Mouse (Mus musculus): Measurements from ENCODE around the gene Mknk1.
A peak's percentile ranks its signal among the peaks of the same experiment; 100 is the strongest.

The Mknk1 gene

DNA sequence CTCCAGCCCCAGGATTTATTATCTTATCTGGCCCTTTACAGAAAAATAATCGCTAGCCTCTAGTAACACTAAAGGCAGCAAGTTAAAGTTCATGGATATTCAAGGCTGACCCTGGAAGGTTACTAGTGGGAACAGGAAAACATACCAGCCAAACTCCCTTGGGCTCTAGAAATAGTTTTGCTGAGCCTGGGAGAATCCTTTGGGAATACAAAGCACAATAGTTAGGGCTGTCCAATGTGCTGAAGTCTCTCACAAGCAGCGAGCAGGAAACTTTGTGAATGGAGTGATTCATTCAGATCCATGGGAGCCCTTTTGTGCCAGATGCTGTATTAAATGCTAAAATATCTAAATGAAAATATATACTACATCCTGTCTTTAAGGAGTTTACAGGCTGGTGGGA, 7.7 kb downstream of the Mknk1 start:
- peak; percentile 20 for DNase-seq (ENCODE audit: inconsistent ontology term)

DNA sequence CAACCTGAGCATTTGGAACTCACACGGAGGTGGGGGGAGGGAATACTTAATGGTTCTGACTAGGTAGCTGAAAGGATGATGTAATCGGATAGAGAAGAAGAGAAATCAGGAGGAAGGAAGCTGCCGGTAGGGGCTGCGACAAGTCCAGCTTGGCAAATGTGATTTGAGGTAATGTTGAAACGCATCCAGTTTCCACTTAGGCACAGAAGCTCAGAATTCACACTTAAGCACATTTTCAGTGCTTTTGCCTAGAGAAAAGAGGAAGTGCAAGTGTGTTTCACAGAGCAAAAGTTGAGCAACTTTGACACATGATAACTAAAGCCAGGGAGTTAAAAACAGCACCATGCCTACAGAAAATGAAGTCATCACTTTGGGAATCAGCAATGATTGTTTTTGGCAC, 8.4 kb downstream of the Mknk1 start:
- DNase-seq (ENCODE audit: inconsistent ontology term) = no peak

DNA sequence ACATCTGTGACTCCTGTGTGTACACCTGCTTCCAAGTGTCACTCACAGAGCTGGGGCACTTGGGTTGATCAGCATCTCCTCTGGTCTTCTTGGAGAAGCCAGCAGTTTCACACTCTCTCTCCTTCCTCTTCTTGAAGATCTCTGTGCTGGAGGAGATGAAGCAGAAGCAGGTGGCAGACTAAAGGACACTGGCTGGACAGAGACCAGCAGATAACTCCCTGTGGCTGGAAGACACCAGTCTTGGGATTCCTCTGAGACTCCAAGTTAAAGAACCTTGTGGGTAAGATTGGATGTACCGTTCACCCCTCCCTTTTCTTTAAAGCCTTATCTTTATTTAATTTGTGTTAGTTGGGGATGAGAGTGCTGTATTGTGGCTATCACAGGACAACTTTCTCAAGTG, 9.1 kb downstream of the Mknk1 start:
- DNase-seq (ENCODE audit: inconsistent ontology term) = no peak

DNA sequence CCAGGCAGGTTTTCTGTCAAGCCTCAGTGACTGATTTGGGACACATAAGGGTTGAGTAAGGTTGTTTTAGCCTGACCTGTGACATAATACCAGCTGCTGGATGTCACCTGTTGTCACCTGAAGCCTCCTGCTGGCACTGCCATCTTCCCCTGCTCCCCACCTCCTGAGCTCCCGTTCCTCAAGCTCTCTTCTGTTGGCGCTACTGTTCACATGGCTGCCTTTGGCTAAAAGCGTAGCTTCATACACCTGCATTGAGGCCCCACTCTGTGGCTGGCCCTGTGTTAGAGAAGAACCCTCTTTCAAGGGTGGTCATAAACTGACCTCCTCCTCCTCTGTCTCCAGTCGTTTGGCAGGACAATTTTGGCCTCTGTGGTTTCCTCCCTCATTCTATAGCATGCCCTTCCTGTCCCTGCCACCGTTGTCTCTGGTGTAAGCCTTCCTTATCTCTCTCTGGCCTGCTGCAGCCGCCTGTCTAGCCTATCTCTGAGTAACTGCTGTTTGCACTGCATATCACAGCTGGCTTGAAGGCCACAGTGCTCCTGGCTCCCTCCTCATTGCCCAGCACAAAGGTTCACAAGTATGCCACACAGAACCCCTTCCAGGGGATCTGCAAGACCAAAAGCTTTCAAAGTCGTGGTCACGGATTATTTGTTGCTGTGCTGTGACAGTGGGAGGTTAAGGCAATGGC, 10.1 kb downstream of the Mknk1 start:
- DNase-seq (ENCODE audit: inconsistent ontology term) = no peak

DNA sequence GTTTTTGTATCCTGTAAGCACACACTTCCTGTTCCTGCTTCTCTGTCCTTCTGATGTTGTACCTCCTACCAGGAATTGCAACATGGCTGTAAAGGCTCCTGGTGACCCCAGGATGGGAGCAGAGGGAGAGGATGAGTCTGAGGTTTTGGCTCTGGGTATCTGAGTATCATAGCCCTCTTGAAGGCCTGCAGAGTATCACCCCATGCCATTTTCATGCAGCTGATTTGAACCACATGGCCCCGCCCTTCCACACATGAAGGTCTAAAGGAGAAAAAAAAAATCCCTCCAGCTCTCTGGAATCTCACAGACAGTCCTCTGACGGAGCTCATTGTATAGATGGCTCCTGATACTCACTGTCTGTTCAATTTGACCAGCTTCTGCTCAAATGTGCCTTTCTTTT, 11.1 kb downstream of the Mknk1 start:
- no peak for DNase-seq (ENCODE audit: inconsistent ontology term)

DNA sequence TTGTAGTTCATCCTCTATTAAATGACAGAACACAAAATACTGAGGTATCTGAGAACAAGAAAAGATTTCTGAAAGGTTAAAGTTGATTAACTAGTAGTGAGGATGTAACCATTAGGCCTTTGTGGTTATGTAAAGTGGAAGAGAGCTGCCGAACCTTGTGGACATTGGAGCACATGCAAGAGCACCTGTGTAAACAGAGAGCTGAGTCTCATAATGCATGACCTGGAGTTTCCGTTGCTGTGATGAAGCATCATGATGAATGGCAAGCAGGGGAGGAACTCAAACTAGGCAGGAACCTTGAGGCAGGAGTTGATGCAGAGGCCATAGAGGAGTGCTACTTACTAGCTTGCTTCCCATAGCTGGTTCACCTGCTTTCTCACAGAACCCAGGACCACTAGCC, 11.6 kb downstream of the Mknk1 start:
- DNase-seq (ENCODE audit: inconsistent ontology term) = no peak

DNA sequence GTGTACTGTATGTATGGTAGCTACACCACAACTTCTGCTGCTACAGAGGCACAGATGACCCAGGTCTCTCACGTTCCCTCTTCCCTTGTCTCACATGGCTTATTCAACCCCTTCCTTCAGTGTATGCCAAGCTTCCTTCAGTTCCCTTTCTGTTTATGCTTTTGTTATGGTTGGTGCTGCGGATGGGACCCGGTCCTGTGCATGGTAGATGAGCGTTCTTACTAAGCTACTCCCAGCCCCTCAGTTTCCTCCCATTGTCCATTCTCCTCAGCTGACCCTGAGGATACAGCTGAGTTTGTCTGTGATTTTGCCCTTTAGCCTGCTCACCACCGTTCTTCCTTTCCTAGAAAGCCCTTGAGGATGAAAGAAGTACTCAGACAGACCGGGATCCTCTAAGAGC, 12.6 kb downstream of the Mknk1 start:
- no peak for DNase-seq (ENCODE audit: inconsistent ontology term)

DNA sequence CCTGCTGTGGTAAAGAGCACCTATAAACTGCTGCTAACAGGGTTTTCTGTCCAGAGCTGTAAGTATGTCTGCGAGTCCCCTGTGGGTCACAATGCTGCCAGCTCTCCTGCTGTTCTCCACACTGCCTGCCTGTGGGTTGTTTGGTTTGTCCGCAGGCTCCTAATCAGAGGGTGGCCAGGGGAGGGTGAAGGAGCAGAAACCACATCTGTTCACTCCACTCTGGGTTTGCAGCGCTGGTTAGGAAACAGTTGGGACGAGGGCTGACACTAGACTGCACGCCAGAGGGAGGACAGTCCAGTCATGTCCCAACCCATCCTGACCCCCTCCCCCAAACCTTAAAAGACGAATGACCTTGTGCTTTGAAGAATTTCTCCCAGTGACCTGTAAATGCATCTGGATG, 16.1 kb downstream of the Mknk1 start:
- no peak for DNase-seq (ENCODE audit: inconsistent ontology term)

DNA sequence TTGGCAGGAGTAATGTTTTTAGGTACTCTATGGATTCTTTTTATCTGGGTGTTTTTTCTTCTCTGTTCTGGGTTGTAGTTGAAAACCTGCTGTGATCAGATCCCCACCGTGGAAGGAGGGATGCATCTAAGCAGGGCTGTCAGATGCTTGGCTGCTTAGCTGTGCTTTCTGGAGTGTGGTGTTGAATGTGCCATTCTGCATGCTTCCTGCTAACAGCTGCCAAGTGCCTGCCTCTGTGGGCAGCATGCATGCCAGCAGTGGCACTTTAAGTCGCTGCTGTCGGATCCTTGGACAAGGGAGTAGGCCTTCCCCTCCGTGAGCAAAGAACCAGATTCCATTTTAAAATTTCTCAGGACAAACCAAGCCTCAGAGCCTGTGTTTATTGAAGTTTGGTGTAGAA, 16.6 kb downstream of the Mknk1 start:
- DNase-seq (ENCODE audit: inconsistent ontology term) = no peak

DNA sequence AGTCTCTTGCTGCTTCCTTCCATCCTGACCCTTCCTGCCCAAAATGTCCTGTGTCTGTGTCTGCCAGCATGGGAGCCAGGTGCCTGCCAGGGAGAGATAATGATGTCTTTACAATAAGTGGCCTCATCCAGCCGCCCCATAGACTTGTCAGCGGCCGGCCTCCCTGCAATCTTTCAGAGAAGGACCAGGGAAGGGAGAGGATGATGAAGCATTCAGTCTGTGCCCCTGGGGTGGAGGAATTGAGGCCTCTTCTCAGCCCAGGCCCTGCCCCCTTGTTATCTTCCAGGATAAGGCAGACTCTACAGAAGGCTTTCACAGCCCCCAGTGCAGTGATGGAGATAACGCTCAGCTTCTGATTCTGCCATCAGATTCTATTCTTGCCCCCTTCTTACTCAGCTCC, 17.3 kb downstream of the Mknk1 start:
- no peak for DNase-seq (ENCODE audit: inconsistent ontology term)

DNA sequence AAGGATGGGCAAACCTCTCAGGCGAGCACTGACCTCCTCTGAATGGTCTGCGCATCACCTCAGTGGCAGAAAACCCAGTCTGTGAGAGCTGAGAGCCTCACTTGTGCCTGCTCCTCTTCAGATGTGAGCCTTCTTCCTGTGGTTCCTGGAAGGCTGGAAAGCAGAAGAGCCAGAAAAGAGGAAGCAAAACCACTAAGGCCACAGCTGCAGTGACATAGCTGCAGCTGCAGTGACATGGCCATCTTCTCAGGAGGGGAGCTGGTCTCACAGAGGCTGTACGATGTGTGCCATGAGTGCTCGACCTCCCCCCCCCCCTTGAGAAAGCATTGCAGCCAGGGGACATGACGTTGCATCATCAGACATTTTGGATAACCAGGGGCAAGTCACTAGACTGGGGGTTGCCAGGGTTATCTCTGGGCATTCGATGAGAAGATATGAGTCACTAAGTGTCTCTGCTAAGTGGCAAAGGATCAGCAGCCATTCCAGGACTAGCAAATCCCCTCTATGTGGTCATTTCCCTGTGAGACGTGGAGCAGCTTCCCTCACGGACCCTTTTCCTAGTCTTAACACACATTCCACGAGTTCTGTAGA, 18.4 kb downstream of the Mknk1 start:
- no peak for DNase-seq (ENCODE audit: inconsistent ontology term)

DNA sequence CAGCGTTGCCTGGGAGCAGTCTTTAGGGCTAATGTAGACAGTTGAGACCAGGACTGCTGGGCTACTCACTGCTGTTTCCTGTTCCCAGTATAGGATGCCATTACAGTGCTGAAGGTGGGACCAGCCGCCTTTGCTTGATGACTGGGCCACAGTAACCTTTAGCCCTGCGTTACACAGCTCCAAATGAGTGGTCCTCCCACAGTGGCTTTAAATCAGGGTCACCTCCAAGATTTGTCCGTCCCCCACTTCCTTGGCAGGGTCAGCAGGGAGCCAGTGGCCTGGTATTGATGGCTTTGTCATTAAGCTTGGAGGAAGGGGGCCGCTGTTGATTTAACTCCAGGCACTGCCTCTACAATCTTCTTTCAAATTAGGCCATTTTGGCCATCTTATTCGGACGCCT, 24.4 kb downstream of the Mknk1 start:
- DNase-seq (ENCODE audit: inconsistent ontology term) = no peak

DNA sequence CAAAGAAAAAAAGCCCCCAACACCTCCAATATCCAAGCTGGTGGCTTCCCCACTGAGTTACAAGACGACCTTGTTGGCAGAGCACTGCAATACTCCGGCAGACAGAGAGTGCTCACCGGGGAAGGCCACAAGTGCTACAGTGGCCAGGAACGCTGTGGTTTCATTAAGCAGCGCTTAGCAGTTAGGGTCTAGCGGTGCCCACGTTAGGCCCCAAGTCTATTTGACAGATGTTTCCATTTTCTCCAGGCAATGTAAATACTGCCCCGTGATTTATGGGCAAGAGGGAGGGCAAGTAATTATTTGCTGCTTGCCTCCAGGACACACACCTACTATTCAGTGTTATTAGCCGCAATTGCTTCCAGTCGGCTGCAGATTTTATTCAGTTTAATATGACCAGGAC, 24.9 kb downstream of the Mknk1 start:
- no peak for DNase-seq (ENCODE audit: inconsistent ontology term)

DNA sequence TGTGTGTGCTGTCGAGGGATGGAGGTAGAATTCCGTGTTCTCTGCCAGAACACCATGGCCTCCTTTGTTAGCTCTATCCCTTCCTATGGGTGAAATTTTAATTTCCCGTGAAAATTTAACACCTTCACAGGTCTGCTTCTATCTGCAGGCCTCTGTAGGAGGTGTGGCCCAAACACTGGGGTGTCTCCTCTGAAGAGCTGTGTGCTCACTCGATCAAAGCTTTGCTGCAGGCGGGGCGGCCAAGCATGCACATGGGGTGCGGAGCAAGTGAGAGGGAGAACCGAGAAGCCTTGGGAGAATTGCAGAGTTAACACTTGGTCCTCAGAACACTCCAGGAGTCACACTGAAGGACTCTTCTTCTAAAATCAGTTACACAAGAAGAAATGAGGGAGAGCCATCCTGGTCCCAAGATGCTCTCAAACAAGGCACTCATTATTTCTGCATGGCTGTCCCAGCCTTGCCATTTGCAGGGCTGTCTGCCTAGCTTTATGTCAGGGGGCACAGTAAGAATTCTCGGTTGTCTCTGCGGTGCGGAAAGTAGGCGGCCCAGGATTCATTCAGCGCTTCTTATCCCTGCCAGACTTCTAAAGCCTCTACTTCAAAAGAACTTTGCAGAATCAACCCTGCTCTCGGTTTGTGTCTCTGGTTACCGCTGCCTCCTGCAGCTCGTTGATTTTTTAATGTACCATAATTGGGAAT, 30.7 kb downstream of the Mknk1 start:
- peak; percentile 4 for DNase-seq (ENCODE audit: inconsistent ontology term)

DNA sequence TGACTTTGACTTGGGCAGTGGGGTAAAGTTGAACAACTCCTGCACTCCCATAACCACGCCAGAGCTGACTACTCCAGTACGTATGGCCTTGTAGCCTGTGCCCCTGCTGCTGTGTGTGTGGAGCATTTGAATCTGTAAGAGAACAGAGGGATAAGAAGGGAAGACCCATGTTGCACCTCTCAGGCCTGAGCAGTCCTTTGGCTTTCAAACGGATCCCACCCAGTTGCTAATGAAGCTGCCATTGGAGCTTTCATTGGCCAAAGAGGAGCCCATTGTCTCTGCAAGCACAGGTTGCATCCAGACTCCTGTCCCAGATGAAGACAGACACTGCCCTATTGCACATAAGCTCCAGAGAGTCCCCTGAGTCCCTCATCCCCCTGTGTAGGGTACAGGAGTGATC, 34.2 kb downstream of the Mknk1 start:
- no peak for DNase-seq (ENCODE audit: inconsistent ontology term)

DNA sequence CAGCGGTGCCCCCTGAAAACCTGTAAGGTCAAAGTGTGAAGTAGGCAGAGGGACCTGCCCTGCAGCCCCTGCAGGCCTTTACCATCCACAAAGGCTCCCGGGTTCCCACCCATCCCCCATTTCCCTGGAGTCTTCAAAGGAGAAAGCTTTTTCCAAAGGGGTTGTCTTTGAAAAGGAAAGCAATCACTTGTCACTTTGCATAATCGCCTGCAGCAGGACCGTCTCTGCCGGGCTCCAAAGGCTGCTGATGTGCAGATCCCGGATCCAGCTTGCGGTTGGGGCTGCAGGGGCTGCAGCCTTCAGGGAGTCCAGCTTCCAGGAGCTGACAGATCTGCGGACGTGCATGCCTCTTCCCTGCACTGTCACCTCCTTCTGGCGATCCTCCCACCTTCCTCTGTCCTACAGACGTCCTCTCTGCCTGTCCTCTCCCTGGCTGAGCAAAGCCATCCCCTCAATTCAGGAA, 39.2 kb downstream of the Mknk1 start:
- DNase-seq (ENCODE audit: inconsistent ontology term) = no peak

DNA sequence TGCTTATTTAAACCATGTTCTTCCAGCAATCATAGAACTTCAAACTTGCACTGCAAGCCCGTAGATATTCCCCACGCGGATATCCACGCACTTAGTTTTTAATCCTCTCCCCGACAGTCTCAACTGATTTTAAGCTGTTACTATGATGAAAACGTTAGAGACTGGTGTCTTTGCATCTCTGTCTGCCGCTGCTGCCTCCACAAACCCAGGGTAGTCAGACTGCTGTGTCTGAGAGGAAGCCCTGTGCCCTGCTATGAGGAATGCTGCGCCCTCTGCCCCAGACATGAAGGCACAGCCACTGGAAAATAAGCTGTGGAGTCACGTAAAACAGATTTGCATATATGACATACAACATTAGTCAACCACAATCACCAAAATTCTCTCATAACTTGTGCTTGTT, 39.8 kb downstream of the Mknk1 start:
- no peak for DNase-seq (ENCODE audit: inconsistent ontology term)

DNA sequence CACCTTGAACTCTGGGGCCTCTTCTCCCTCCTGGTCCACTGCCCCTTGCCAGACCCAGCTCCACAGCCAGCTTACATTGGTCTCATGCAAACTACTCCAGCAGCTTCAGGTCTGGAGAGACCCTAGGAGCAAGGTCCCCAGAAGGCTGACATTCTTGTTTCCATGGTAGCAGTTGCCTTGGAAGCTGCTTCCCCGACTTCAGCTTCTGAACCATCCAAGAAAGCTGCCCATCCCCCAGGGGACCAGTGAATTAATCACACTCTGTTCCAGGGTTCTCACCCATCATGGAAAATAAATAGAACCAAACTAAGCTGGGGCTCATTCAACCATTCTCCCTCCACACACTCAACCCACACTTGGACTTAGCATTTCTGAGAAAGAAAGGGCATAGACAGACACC, 42.2 kb downstream of the Mknk1 start:
- no peak for DNase-seq (ENCODE audit: inconsistent ontology term)

DNA sequence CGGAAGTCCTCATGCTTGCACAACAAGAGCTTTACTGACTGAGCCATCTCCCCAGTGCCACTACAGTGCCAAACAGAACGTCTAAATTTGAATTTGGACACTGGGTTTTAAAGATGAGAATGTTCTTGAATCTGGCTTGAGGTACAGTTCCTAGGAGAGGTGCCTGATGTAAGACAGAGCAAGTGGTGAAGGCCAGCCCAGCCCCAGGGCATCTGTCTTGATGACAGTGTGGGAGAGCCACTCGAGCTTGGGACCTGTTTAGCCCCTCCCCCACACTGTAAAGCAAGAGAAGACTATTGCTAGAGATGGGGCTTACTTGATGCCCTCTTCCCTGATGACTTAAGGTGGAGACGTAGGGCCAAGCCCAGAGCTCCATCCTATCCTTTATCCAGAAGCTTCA, 43.2 kb downstream of the Mknk1 start:
- no peak for DNase-seq (ENCODE audit: inconsistent ontology term)

DNA sequence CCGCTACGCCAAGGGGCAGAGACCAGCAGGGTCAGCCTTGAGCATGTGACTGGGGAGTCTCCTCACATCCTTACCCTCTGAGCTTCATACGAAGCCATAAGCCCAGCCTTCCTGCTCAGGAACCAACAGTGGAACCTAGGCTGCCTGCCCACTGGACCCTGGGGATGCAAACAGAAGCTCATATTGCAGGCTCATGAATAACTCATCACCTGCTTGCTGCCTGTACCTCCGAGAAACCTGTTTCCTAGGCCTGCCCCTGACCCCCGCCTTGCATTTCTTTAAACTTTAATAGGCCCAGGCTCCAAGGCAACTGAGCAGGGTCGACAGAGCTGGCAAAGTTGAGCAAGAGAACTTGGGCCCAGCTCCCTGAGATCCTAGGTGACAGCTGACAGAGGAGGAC, 45.0 kb downstream of the Mknk1 start, which contains the start of gene Kncn:
Kncn (plus strand) TSS at position 379 of the 400 bp plus-strand sequence.
- no peak for DNase-seq (ENCODE audit: inconsistent ontology term)

DNA sequence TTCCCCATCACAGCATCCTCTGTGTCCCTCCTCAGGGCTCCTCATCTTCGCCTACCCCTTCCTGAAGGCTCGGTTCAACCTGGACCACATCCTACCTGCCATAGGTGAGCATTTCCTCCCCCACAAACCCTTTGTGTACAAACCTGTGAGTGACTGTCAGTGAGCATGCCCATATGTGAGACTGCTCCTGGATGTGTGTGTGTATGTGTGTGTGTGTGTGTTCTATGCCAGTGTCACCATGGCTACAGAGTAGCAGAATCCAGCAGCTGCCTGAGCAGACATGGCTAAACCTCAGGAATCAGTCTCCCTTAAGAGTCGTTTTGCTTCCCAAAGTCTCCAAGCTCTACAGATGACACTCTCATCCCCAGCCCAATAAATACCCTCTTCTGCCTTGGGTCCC, 46.8 kb downstream of the Mknk1 start:
- DNase-seq (ENCODE audit: inconsistent ontology term) = no peak

DNA sequence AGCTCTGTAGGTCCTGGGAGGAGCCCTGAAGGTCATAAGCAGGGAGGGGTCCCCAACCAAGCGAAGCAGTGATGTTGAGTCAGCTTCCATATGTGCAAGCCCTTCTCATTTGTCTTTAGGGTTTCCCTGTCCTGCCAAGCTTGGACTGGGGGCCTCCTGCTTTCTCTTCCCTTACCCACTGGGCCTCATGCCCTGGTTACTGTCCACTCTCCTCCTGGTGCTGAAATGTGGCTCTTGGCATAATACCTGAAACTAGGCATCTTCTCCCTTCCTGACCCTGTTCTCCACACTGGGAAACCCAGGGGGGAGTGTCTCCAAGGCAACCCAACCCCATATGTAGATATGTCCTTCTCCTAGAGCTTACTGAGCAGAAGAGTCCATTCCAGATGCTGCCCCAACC, 47.9 kb downstream of the Mknk1 start:
- DNase-seq (ENCODE audit: inconsistent ontology term) = no peak

DNA sequence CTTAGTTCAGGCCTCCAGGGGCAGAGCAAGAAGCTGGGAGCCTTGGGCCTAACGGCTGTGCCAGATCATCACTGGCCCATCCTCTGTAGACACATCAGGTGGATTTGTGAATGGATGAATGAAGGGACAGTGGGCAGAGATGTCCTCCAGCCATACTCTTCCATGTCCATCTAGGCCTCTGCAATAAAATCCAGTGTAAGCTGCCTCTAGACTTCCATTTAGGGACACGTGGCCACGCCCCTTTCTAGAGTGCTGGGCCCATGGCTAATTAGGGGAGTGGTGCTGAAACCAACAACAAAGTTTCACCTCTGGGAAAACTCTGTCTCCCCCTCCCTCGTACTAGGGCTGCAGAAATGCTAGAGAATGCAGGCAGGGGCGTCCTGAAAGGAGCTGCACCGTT, 51.1 kb downstream of the Mknk1 start:
- peak; percentile 24 for DNase-seq (ENCODE audit: inconsistent ontology term)

Data from Muller cell, postnatal 12 days (primary cell).